Mouse (Mus musculus): ENCODE measurements around the gene Mill2.
A peak's percentile ranks its signal among the peaks of the same experiment; 100 is the strongest.

DNA sequence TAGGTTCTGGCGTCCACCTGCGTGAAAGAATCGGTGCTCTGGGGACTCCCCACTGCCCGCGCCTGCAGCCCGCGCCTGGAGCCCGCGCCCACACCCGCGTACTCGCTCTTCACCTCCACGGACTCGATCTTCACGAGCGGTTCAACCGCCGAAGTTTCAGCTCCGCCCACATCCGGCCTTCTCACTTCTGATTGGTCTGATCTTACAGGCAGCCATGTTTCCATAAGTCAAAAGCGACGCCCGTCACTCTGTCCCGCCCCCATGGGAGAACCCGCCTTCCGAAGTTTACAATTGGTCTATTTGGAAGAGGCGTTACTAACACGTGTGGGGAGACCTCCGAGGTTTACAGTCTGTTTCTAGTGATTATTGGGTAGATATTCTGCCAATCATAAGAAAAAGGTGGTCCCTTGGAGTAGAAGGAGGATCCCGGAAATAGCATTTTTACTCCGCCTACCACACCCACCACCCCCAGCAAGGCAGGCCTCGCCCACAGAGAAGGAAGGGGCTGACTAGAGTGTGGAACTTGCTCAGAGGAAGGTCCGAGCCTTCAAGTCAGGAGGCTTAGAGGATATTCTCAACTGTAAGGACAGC lies 70.6 kb downstream of the Mill2 start, which contains the start of gene Ccdc61:
- no peak for TF ChIP-seq CTCF (IDR thresholded peaks at IDR 0.05; ENCODE audit: control insufficient read depth, insufficient read depth, insufficient read length)
- TF ChIP-seq USF1 (IDR thresholded peaks at IDR 0.05; ENCODE audit: low read depth): peak; percentile 78
